Mouse (Mus musculus): ENCODE results near the gene Lrrc3b. TPM values are rescaled to one million over a fixed set of nuclear protein-coding genes. Genes with fewer than 3 reads are reported as not detected.

The Lrrc3b gene
- polyA plus RNA-seq, 1 experiment = 0.15 TPM

DNA sequence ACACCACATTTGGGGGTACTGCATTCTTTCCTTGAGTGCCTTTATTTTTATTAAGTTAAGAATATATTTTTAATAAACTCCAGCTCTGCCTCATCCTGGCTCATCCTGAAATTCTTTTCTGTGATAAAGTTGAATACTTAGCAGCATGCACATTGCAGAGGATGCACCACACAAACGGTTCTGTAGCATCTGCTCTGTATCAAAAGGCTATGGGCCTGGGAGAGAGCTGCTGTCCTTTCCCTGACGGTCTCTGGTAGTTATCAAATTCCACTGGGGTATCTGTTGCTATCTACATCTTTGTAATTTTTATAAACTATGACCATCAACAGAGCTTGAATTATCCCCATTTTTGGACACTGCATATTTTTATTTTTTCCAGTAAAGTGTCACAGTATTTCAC, 105.7 kb downstream of the Lrrc3b start:
- H3K4me3 ChIP-seq (ENCODE audit: control insufficient read depth, low read depth, low read length) = no peak overlapping the region
- no peaks in the 10 kb centered on the region for H3K4me1 ChIP-seq (ENCODE audit: control insufficient read depth, insufficient read depth, low read length)
- H3K27ac ChIP-seq (ENCODE audit: control insufficient read depth, insufficient read depth, low read depth, low read length) = no peak overlapping the region
- H3K27me3 ChIP-seq (ENCODE audit: control insufficient read depth, insufficient read depth, low read length) = no peaks in the 10 kb centered on the region
- no peaks in the 10 kb centered on the region for H3K36me3 ChIP-seq (ENCODE audit: control insufficient read depth, insufficient read depth, low read length)
- TF ChIP-seq CTCF (IDR thresholded peaks at IDR 0.05; ENCODE audit: control insufficient read depth, insufficient read depth, insufficient replicate concordance, low read depth, low read length) (no peak), POLR2A (IDR thresholded peaks at IDR 0.05; ENCODE audit: control insufficient read depth, low read depth, low read length) (no peak)

GRCm38 (mm10) chr14:15331370-15331769, 107.4 kb downstream of the Lrrc3b start:
- TF ChIP-seq POLR2A (IDR thresholded peaks at IDR 0.05; ENCODE audit: control insufficient read depth, low read depth, low read length) (no peak), CTCF (IDR thresholded peaks at IDR 0.05; ENCODE audit: control insufficient read depth, insufficient read depth, insufficient replicate concordance, low read depth, low read length) (no peak)
- H3K4me3 ChIP-seq (ENCODE audit: control insufficient read depth, low read depth, low read length) = no peak overlapping the region
- H3K27ac ChIP-seq (ENCODE audit: control insufficient read depth, insufficient read depth, low read depth, low read length) = no peak overlapping the region
- no peaks in the 10 kb centered on the region for H3K4me1 ChIP-seq (ENCODE audit: control insufficient read depth, insufficient read depth, low read length)
- no peaks in the 10 kb centered on the region for H3K36me3 ChIP-seq (ENCODE audit: control insufficient read depth, insufficient read depth, low read length)
- no peaks in the 10 kb centered on the region for H3K27me3 ChIP-seq (ENCODE audit: control insufficient read depth, insufficient read depth, low read length)

DNA sequence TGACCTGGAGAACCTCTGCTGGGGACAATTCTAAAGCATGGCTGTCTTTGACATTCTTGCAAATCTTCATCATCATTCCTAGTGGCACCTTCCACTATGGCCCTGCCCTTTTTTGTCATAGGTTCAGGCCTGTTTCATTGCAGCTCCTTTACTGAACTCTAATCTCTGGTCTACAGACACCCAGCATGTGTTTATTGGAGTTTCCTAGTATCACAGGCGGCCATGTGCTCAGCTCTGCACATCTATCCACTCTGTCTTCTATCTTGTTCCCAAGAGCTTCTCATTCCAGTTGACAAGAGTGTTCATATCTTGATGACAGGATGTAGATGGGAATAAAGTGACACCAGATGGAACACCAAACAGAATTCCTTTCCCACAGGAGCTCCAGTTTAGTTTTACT, 108.6 kb downstream of the Lrrc3b start:
- no peaks in the 10 kb centered on the region for H3K36me3 ChIP-seq (ENCODE audit: control insufficient read depth, insufficient read depth, low read length)
- TF ChIP-seq POLR2A (IDR thresholded peaks at IDR 0.05; ENCODE audit: control insufficient read depth, low read depth, low read length) (no peak), CTCF (IDR thresholded peaks at IDR 0.05; ENCODE audit: control insufficient read depth, insufficient read depth, insufficient replicate concordance, low read depth, low read length) (no peak)
- H3K27me3 ChIP-seq (ENCODE audit: control insufficient read depth, insufficient read depth, low read length) = no peaks in the 10 kb centered on the region
- H3K4me3 ChIP-seq (ENCODE audit: control insufficient read depth, low read depth, low read length) = no peak overlapping the region
- H3K4me1 ChIP-seq (ENCODE audit: control insufficient read depth, insufficient read depth, low read length) = no peaks in the 10 kb centered on the region
- H3K27ac ChIP-seq (ENCODE audit: control insufficient read depth, insufficient read depth, low read depth, low read length) = no peak overlapping the region

GRCm38 (mm10) chr14:15325872-15326271, 112.9 kb downstream of the Lrrc3b start:
- H3K36me3 ChIP-seq (ENCODE audit: control insufficient read depth, insufficient read depth, low read length) = no peaks in the 10 kb centered on the region
- TF ChIP-seq CTCF (IDR thresholded peaks at IDR 0.05; ENCODE audit: control insufficient read depth, insufficient read depth, insufficient replicate concordance, low read depth, low read length) (no peak), POLR2A (IDR thresholded peaks at IDR 0.05; ENCODE audit: control insufficient read depth, low read depth, low read length) (no peak)

DNA sequence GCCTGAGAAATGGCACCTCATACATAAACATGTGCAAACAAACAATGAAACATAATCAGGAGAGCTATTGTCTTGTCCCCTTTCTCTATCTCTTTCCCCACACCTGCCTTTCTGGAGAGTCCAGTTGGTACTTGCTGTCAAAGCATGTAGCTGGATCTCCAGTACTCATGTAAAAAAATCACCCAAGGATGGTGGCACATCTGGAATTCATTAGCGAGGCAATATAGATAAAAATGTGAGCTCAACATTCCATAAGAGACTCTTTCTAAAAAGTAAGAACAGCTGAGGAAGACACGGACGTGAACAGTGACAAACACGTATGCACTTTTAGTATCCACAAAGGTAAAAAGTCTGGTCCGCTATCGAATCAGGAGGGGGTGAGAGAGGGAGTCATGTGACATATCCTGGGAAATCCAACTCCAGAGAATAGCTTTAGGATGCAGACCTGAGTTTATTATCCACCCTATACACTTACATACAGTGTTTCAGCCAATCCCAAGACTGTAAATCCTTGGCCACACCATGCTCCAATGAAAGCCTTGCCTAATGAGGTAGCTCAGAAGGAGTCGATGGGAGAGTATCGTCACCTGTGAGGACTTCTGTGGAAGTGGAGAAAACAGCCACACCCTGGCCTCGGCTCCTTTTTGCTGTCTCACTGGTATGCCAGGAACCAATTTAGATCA, 116.2 kb downstream of the Lrrc3b start:
- no peak overlapping the region for H3K4me3 ChIP-seq (ENCODE audit: control insufficient read depth, low read depth, low read length)
- H3K27ac ChIP-seq (ENCODE audit: control insufficient read depth, insufficient read depth, low read depth, low read length) = no peak overlapping the region
- no peaks in the 10 kb centered on the region for H3K4me1 ChIP-seq (ENCODE audit: control insufficient read depth, insufficient read depth, low read length)
- TF ChIP-seq POLR2A (IDR thresholded peaks at IDR 0.05; ENCODE audit: control insufficient read depth, low read depth, low read length) = no peak
- no peak for TF ChIP-seq CTCF (IDR thresholded peaks at IDR 0.05; ENCODE audit: control insufficient read depth, insufficient read depth, insufficient replicate concordance, low read depth, low read length)
- H3K36me3 ChIP-seq (ENCODE audit: control insufficient read depth, insufficient read depth, low read length) = no peaks in the 10 kb centered on the region
- no peaks in the 10 kb centered on the region for H3K27me3 ChIP-seq (ENCODE audit: control insufficient read depth, insufficient read depth, low read length)

More at GRCm38 (mm10) chr14:15325872-15326271, 112.9 kb downstream of the Lrrc3b start:
- H3K27ac ChIP-seq (ENCODE audit: control insufficient read depth, insufficient read depth, low read depth, low read length) = no peak overlapping the region
- no peaks in the 10 kb centered on the region for H3K27me3 ChIP-seq (ENCODE audit: control insufficient read depth, insufficient read depth, low read length)
- no peak overlapping the region for H3K4me3 ChIP-seq (ENCODE audit: control insufficient read depth, low read depth, low read length)
- no peaks in the 10 kb centered on the region for H3K4me1 ChIP-seq (ENCODE audit: control insufficient read depth, insufficient read depth, low read length)

- no peak for TF ChIP-seq POLR2A (IDR thresholded peaks at IDR 0.05; ENCODE audit: control insufficient read depth, low read depth, low read length)
- no peak for TF ChIP-seq CTCF (IDR thresholded peaks at IDR 0.05; ENCODE audit: control insufficient read depth, insufficient read depth, insufficient replicate concordance, low read depth, low read length)
- Histone ChIP-seq H3K4me3 (ENCODE audit: control insufficient read depth, low read depth, low read length) (no peak overlapping the region), H3K27me3 (ENCODE audit: control insufficient read depth, insufficient read depth, low read length) (no peaks in the 10 kb centered on the region), H3K4me1 (ENCODE audit: control insufficient read depth, insufficient read depth, low read length) (no peaks in the 10 kb centered on the region), H3K27ac (ENCODE audit: control insufficient read depth, insufficient read depth, low read depth, low read length) (no peak overlapping the region), H3K36me3 (ENCODE audit: control insufficient read depth, insufficient read depth, low read length) (no peaks in the 10 kb centered on the region)
Observed at GRCm38 (mm10) chr14:15319399-15319915, 119.3 kb downstream of the Lrrc3b start.

DNA sequence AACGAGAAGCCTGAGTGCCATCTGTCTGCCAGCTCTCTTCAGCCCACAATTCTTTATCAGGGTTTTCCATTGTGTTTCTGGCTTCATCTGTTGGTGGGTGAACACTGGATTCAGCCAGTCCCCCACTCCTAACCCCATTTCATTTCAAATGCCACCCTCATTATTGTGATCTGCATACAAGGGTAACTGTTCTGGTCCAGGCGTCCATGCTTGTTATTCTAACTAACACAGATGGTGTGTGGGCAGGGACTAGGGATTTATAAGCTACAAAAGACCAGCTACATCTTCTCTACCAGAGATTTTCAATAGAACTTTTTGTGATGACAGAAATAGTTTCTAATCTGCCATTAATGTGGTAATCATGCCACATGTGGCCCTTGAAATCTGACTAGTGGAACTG, 130.2 kb downstream of the Lrrc3b start:
- Histone ChIP-seq H3K4me1 (ENCODE audit: control insufficient read depth, insufficient read depth, low read length) (no peaks in the 10 kb centered on the region), H3K36me3 (ENCODE audit: control insufficient read depth, insufficient read depth, low read length) (no peaks in the 10 kb centered on the region), H3K4me3 (ENCODE audit: control insufficient read depth, low read depth, low read length) (peak overlapping the region; percentile 67), H3K27ac (ENCODE audit: control insufficient read depth, insufficient read depth, low read depth, low read length) (no peak overlapping the region), H3K27me3 (ENCODE audit: control insufficient read depth, insufficient read depth, low read length) (no peaks in the 10 kb centered on the region)
- TF ChIP-seq CTCF (IDR thresholded peaks at IDR 0.05; ENCODE audit: control insufficient read depth, insufficient read depth, insufficient replicate concordance, low read depth, low read length) = no peak
- no peak for TF ChIP-seq POLR2A (IDR thresholded peaks at IDR 0.05; ENCODE audit: control insufficient read depth, low read depth, low read length)

All from testis, adult 2 months (tissue).